Comparison of ENCODE assay signal across 8 mouse cellular contexts in genomic region chrX:98701635-98702034, GRCm38 (mm10).
A peak's percentile ranks its signal among the peaks of the same experiment; 100 is the strongest.
DNase-seq lines count a peak whose midpoint lies in the region; ATAC-seq and TF ChIP-seq lines count a peak whose summit lies in the region.

No protein-coding gene starts in this region.

- no peaks in the 10 kb centered on the region for H3K79me3 ChIP-seq in C2C12 (ENCODE audit: low read depth)

- no peak for TF ChIP-seq EP300 in liver, embryonic 14.5 days (IDR thresholded peaks at IDR 0.05; ENCODE audit: low read depth)

- no peak for ATAC-seq in liver, embryonic 14.5 days (ENCODE audit: insufficient read depth)

- no peaks in the 10 kb centered on the region for H3K36me3 ChIP-seq in C2C12 (ENCODE audit: control insufficient read depth, insufficient read depth)
- H3K36me3 ChIP-seq in liver, embryonic 14.5 days (replicated peaks; ENCODE audit: control insufficient read depth, insufficient read depth, low read depth) = no peaks in the 10 kb centered on the region

- H3K4me2 ChIP-seq in liver, embryonic 14.5 days (ENCODE audit: low read depth) = no peak overlapping the region

- H3K9ac ChIP-seq in liver, embryonic 14.5 days (replicated peaks) = no peak overlapping the region

- no peaks in the 10 kb centered on the region for H3K79me2 ChIP-seq in C2C12 (ENCODE audit: control insufficient read depth, insufficient read depth)

- TF ChIP-seq CTCF in C2C12 (IDR thresholded peaks at IDR 0.05; ENCODE audit: control insufficient read depth, insufficient read depth, insufficient read length) = peak; percentile 24
- peak; percentile 73 for TF ChIP-seq CTCF in liver, embryonic 14.5 days (IDR thresholded peaks at IDR 0.05; ENCODE audit: low read depth)

- DNase-seq in R1 (ENCODE audit: low read depth, low spot score) = peak; percentile 29
- DNase-seq in cerebellum, adult 9-10 months = peak; percentile 63
- peak; percentile 11 to 72 for DNase-seq in frontal cortex, adult 2 months (ENCODE audit: extremely low spot score in 1 of 2, low spot score in 1 of 2)
- peak; percentile 58 for DNase-seq in kidney, postnatal 14 days
- peak; percentile 0 to 7 (median 1) for DNase-seq in liver, embryonic 14.5 days (ENCODE audit: low read depth in 3 of 3, low spot score in 3 of 3)
- peak; percentile 33 for DNase-seq in ovary, postnatal 14 days (ENCODE audit: low spot score)
- DNase-seq in thymus, postnatal 36 days = peak; percentile 1 to 16

- H3K4me1 ChIP-seq in liver, embryonic 14.5 days (replicated peaks; ENCODE audit: control insufficient read depth in 2 of 2, insufficient read depth in 2 of 2, low read length in 1 of 2) = no peaks in the 10 kb centered on the region

- no peak overlapping the region for H3ac ChIP-seq in C2C12 (ENCODE audit: control insufficient read depth, insufficient read length, low read depth)

- WGBS in liver, embryonic 14.5 days (ENCODE audit: insufficient replicate concordance) = 15% methylated on average over 4 of the region's 4 CpGs

- no peaks in the 10 kb centered on the region for H3K27me3 ChIP-seq in C2C12 (ENCODE audit: control insufficient read depth, insufficient read depth, insufficient read length)
- no peaks in the 10 kb centered on the region for H3K27me3 ChIP-seq in liver, embryonic 14.5 days (ENCODE audit: control insufficient read depth, insufficient read depth, low read length)

- no peak overlapping the region for H3K4me3 ChIP-seq in C2C12 (ENCODE audit: insufficient read depth, poor library complexity, severe bottlenecking)
- no peak overlapping the region for H3K4me3 ChIP-seq in liver, embryonic 14.5 days (ENCODE audit: insufficient read depth in 1 of 2, low read depth in 2 of 2, low read length in 2 of 2)

- no peak overlapping the region for H3K27ac ChIP-seq in liver, embryonic 14.5 days

- no peaks in the 10 kb centered on the region for H3K9me3 ChIP-seq in liver, embryonic 14.5 days (ENCODE audit: control insufficient read depth, low read length)

TF ChIP-seq in C2C12, 6 proteins besides CTCF, POLR2A, EP300 and RAD21:
- TF ChIP-seq CEBPB (IDR thresholded peaks at IDR 0.05; ENCODE audit: low read depth) (no peak), USF1 (IDR thresholded peaks at IDR 0.05; ENCODE audit: low read depth) (no peak), MYOG (IDR thresholded peaks at IDR 0.05; ENCODE audit: control insufficient read depth, extremely low read depth, insufficient read length) (no peak), MAX (IDR thresholded peaks at IDR 0.05) (no peak), FOSL1 (IDR thresholded peaks at IDR 0.05; ENCODE audit: insufficient read depth, low read length, poor library complexity, severe bottlenecking) (no peak), MYOD1 (IDR thresholded peaks at IDR 0.05; ENCODE audit: control insufficient read depth, insufficient read length, low read depth) (no peak)
TF ChIP-seq in C2C12: peak in this region for 0.

Comparison
In these comparisons a context has a peak if more than half of its experiments do, and no peak if none do; other contexts are left out.
1. DNase-seq: peak in every context shown above with its lines; median percentile 63 in cerebellum, adult 9-10 months; 58 in kidney, postnatal 14 days; 42 in frontal cortex, adult 2 months; 33 in ovary, postnatal 14 days; 29 in R1; 8 in thymus, postnatal 36 days; 1 in liver, embryonic 14.5 days.